Mouse (Mus musculus): Measurements from ENCODE around the gene Lmo2.

DNA sequence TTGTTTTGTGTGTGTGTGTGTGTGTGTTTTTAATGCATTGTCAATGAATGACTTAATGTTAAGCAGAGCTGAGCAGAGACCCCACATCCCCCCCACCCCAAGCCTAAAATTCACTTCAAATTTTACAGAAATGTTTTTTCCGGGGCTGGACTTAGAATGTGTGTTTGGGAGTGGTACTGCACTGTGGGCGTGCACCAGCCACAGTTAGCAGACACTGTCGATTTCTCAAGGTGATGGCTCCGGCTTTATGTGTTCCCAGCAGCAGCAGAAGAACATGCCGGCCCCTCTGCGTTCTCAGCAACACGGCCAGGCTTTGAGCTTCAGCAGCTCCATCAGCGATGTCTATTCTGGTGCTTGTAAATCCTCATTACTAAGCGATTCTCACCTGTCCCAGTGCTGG is 25.3 kb upstream of the Lmo2 start:
- no peak for TF ChIP-seq CTCF (IDR thresholded peaks at IDR 0.05; ENCODE audit: low read depth)
- no peak for TF ChIP-seq EP300 (IDR thresholded peaks at IDR 0.05; ENCODE audit: low read depth)
